Mouse (Mus musculus): ENCODE data around the gene Lrrfip2. TPM values are rescaled to one million over a fixed set of nuclear protein-coding genes. Genes with fewer than 3 reads are reported as not detected.

Lrrfip2 gene
- polyA plus RNA-seq, 1 experiment = 22.3 TPM

DNA sequence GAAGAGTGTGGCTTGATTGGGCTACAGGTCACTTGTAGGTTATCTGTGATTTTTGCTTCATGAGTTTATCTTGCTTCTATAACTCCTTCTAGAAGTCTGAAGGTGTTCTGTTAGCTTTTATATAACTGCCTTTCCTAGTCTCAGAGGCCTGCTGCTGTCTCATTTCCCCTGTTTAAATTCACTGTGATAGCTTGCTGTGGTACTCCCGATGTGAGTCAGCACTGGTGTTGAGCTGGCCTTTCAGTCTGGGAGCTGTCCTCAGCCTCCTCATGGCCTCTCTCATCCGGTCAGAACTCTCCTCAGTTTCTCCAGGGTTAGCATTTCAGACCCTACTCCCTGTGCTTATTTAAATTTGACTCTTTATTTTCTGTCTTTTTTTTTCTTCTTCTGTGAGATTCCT is 12.7 kb downstream of the Lrrfip2 start:
- TF ChIP-seq CTCF (IDR thresholded peaks at IDR 0.05; ENCODE audit: insufficient read depth, low read length) (no peak), POLR2A (IDR thresholded peaks at IDR 0.05; ENCODE audit: borderline replicate concordance, extremely low read depth, low read depth, low read length) (no peak)
- no peak for DNase-seq
- H3K4me1 ChIP-seq (ENCODE audit: control insufficient read depth, insufficient read depth, low read length) = peaks cover 6% of the 10 kb centered on the region; the same call in 1 of the 2 replicates
- no peak overlapping the region for H3K4me3 ChIP-seq (replicated peaks; ENCODE audit: extremely low read depth, low read depth, low read length)
- WGBS = 42% methylated on average over 2 of the region's 2 CpGs

DNA sequence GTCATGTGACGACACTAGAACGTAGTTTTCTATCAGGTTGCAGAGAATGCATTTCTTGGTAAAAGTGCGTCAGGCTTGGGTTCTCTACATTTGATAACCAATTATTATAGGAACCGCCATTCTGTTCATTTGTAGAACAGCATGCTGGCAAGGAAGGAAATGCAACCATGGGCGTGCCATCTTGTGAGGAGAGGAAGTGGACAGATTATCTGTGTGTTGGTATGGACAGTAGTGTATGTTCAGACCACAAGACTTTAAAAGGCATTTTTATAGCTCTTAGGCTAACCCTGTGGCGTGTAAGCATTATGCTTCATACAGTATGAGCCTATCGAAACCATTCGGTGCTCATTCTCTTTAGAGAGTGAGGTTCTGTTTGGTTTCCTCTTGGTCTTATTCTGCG is 20.8 kb downstream of the Lrrfip2 start:
- no peak for DNase-seq
- WGBS = 85% methylated on average over 9 of the region's 9 CpGs
- TF ChIP-seq CTCF (IDR thresholded peaks at IDR 0.05; ENCODE audit: insufficient read depth, low read length) (no peak), POLR2A (IDR thresholded peaks at IDR 0.05; ENCODE audit: borderline replicate concordance, extremely low read depth, low read depth, low read length) (no peak)
- no peak overlapping the region for H3K4me3 ChIP-seq (replicated peaks; ENCODE audit: extremely low read depth, low read depth, low read length)
- no peaks in the 10 kb centered on the region; the same call in none of the 2 replicates for H3K4me1 ChIP-seq (ENCODE audit: control insufficient read depth, insufficient read depth, low read length)

DNA sequence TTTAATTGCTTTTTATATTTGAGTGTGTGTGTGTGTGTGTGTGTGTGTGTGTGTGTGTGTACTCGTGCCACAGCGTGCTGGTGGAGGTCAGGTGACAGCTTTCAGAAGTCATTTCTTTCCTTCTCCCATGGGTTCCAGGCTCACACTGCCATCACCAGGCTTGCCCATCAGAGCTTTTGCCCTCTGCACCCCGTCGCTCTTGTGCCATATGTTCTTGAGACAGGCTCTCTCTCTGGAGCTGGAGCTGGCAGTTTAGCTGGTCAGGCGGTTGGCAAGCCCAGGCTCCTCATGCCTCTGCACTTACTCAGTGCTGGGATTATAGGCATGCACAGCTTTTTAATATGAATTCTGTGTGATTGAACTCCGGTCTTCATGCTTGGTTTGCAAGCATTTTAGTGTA is 25.3 kb downstream of the Lrrfip2 start:
- DNase-seq = no peak
- Histone ChIP-seq H3K4me1 (ENCODE audit: control insufficient read depth, insufficient read depth, low read length) (peaks cover 17% of the 10 kb centered on the region), H3K4me3 (replicated peaks; ENCODE audit: extremely low read depth, low read depth, low read length) (no peak overlapping the region)
- WGBS = 72% methylated on average over 6 of the region's 6 CpGs
- no peak for TF ChIP-seq POLR2A (IDR thresholded peaks at IDR 0.05; ENCODE audit: borderline replicate concordance, extremely low read depth, low read depth, low read length)
- no peak for TF ChIP-seq CTCF (IDR thresholded peaks at IDR 0.05; ENCODE audit: insufficient read depth, low read length)

DNA sequence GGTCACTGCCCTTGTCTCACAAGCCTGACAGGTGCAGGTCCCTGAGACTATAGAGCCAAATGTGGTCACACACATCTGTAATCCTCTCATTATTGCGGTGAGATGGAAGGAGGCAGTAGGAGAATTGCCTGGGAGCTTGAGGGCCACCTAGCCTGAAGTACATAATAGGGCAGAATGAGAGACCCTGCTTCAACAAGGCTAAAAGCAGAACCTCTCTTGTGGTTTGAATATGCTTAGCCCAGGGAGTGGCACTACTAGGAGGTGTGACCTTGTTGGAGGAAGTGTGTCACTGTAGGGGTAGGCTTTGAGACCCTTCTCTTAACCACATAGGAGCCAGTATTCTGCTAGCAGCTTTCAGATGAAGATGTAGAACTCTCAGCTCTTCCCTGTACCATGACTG is 26.0 kb downstream of the Lrrfip2 start:
- Histone ChIP-seq H3K4me1 (ENCODE audit: control insufficient read depth, insufficient read depth, low read length) (peaks cover 19% of the 10 kb centered on the region), H3K4me3 (replicated peaks; ENCODE audit: extremely low read depth, low read depth, low read length) (no peak overlapping the region)
- DNase-seq = no peak
- no peak for TF ChIP-seq CTCF (IDR thresholded peaks at IDR 0.05; ENCODE audit: insufficient read depth, low read length)
- no peak for TF ChIP-seq POLR2A (IDR thresholded peaks at IDR 0.05; ENCODE audit: borderline replicate concordance, extremely low read depth, low read depth, low read length)
- 70% methylated on average over 1 of the region's 1 CpGs for WGBS

DNA sequence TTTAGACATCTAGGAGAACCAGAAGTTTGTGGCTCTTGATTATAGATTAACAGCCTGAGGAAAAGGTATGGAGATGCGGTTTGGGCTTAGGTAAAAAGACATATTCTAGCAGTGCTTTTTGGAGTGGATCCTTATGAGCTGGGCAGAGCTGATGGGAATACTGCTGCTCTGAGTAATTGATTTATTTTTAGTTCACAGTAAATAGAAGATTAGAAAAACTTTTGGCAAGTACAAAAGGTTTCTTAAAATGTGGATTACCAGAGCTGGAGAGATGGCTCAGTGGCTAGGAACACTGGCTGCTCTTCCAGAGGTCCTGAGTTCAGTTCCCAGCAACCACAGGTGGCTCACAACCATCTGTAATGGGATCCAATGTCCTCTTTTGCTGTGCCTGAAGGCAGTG is 27.3 kb downstream of the Lrrfip2 start:
- TF ChIP-seq POLR2A (IDR thresholded peaks at IDR 0.05; ENCODE audit: borderline replicate concordance, extremely low read depth, low read depth, low read length) (no peak), CTCF (IDR thresholded peaks at IDR 0.05; ENCODE audit: insufficient read depth, low read length) (no peak)
- Histone ChIP-seq H3K4me3 (replicated peaks; ENCODE audit: extremely low read depth, low read depth, low read length) (no peak overlapping the region), H3K4me1 (ENCODE audit: control insufficient read depth, insufficient read depth, low read length) (peaks cover 28% of the 10 kb centered on the region)
- WGBS = 63% methylated on average over 1 of the region's 1 CpGs
- no peak for DNase-seq

DNA sequence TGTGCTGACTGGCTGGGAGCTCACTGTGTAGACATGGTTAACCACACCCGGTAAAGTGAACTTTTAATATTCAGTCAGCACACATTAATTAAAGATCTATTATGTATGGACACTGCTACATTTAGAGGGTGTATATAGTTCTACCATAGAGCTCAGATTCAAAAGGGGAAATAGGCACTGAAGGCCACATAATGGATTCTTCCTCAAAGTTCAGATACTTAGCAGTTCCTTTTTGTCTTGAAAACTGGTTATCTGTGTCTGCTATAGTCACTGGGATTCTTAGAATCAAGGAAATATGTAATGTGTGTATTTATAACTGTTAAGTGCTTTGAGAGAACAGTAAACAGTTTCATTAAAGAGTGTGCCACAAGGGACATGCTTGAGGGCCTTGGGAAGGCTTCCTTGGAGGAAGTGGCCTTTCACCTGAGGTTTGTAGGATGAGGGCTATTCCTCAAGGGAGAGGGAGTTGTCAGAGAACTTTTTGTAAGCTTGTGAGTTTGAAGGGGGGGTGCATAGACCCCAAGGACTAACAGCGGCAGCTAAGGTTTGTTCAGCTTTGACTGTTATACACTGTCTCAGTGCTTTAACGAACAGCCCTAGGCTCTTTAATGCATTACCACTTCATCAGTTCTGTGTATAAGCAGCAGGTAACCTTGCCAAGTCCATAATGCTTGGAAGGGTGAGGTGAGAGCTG is 28.3 kb downstream of the Lrrfip2 start:
- WGBS = 55% methylated on average over 3 of the region's 3 CpGs

DNA sequence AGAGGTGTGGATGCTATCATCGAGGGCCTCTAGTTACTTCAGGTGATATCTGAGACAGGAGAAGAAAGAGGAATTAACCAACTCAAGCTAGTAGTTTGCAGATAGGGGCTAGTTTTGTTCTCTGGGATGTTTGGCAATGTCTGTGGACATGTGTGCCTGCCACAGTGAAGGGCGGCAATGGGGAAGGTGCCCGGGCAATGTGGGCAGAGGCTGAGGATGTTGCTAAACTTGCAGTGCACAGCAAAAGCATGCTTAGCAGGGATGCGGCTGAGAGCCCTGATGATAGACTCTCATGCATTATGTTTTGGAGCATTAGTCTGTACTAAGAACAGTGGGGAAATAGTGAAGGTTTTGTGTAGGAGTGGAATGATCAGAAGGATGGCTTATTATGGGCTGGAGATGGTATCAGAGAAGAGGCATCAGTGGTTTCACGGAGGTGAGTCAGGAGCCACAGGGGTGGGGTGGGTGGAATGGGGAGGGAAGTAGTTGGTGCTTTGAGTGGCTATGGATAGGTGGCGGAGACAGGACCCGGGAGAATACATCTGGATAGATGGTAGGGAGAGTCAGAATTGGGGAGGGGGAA is 28.9 kb downstream of the Lrrfip2 start:
- Histone ChIP-seq H3K4me3 (replicated peaks; ENCODE audit: extremely low read depth, low read depth, low read length) (no peak overlapping the region), H3K4me1 (ENCODE audit: control insufficient read depth, insufficient read depth, low read length) (peaks cover 32% of the 10 kb centered on the region)
- WGBS = 65% methylated on average over 7 of the region's 7 CpGs
- TF ChIP-seq CTCF (IDR thresholded peaks at IDR 0.05; ENCODE audit: insufficient read depth, low read length) (no peak), POLR2A (IDR thresholded peaks at IDR 0.05; ENCODE audit: borderline replicate concordance, extremely low read depth, low read depth, low read length) (no peak)
- DNase-seq = no peak

More for the DNA sequence above, 28.3 kb downstream of the Lrrfip2 start:
- no peak overlapping the region for H3K4me3 ChIP-seq (replicated peaks; ENCODE audit: extremely low read depth, low read depth, low read length)
- DNase-seq = no peak
- peaks cover 29% of the 10 kb centered on the region for H3K4me1 ChIP-seq (ENCODE audit: control insufficient read depth, insufficient read depth, low read length)
- TF ChIP-seq CTCF (IDR thresholded peaks at IDR 0.05; ENCODE audit: insufficient read depth, low read length) = no peak
- no peak for TF ChIP-seq POLR2A (IDR thresholded peaks at IDR 0.05; ENCODE audit: borderline replicate concordance, extremely low read depth, low read depth, low read length)

DNA sequence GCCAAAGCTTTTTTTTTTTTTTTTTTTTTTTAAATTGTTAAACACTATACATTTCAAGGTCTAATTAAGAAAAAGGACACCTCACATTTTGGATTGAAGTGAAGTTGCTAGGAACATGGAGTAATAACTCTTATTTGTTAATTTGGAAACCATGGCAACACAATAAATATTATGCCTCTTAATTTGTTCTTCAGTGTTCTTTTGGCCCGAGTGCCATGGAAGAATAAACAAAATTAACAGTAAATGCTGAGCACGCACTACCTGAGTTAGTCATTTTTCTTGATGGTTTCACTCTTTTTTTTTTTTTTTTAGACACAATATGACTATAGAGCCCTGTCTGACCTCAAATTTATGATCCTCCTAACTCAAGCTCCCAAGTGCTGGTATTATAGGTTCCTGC is 30.6 kb downstream of the Lrrfip2 start:
- H3K4me1 ChIP-seq (ENCODE audit: control insufficient read depth, insufficient read depth, low read length) = peaks cover 32% of the 10 kb centered on the region
- TF ChIP-seq CTCF (IDR thresholded peaks at IDR 0.05; ENCODE audit: insufficient read depth, low read length) = no peak
- TF ChIP-seq POLR2A (IDR thresholded peaks at IDR 0.05; ENCODE audit: borderline replicate concordance, extremely low read depth, low read depth, low read length) = no peak
- no peak for DNase-seq
- WGBS = 26% methylated on average over 2 of the region's 2 CpGs
- H3K4me3 ChIP-seq (replicated peaks; ENCODE audit: extremely low read depth, low read depth, low read length) = no peak overlapping the region

DNA sequence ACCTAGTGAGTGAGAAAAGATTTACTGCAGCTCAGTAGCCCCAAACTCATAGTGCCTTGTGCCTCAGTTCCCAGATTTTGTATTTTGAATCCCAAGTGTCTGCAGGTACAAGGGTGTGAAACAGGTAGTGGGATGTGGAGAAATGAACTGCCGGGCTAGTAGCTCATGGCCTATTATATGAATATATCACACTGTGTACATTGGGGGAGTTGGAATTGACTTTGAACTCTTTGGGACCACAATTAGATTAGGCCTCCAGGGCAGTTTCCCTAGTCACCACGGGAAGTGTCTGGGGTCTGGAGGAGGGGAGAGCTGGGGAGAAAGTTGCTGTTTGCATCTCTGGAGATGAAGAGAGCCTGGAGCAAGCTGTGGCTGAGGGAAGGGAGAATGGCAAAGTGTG is 31.0 kb downstream of the Lrrfip2 start:
- TF ChIP-seq CTCF (IDR thresholded peaks at IDR 0.05; ENCODE audit: insufficient read depth, low read length) (no peak), POLR2A (IDR thresholded peaks at IDR 0.05; ENCODE audit: borderline replicate concordance, extremely low read depth, low read depth, low read length) (no peak)
- 50% methylated on average over 2 of the region's 2 CpGs for WGBS
- DNase-seq = no peak
- Histone ChIP-seq H3K4me1 (ENCODE audit: control insufficient read depth, insufficient read depth, low read length) (peaks cover 32% of the 10 kb centered on the region), H3K4me3 (replicated peaks; ENCODE audit: extremely low read depth, low read depth, low read length) (no peak overlapping the region)

All from lung, adult 2 months (tissue).